Mouse (Mus musculus): ENCODE results near the gene Cntnap5a.

GRCm38 (mm10) chr1:116366171-116366570 is 681.6 kb downstream of the Cntnap5a start:
- TF ChIP-seq CTCF (IDR thresholded peaks at IDR 0.05; ENCODE audit: low read depth) (no peak), EP300 (IDR thresholded peaks at IDR 0.05; ENCODE audit: low read depth) (no peak)
